Mouse (Mus musculus) heart, postnatal 36 days (tissue): ENCODE results near the gene Il1rapl2. TPM values are rescaled to one million over a fixed set of nuclear protein-coding genes. Genes with fewer than 3 reads are reported as not detected.

Experiments
- DNase-seq, 2 experiments: peaks; one replicate each; pipeline ENCODE4 v3.0.0; 2021 to 2022
- intact Hi-C: fragments of 180-260 bp; cut with DNase I; formaldehyde crosslinking; loops from one replicate; pipeline ENCODE4 v1.15.1; 2025
- total RNA-seq, 2 experiments: library from RNA; stranded (reverse); gene quantifications; 2 replicates each; pipeline ENCODE4 v1.2.3; 2021

The Il1rapl2 gene
- not detected for total RNA-seq

GRCm38 (mm10) chrX:137570321-137571195 is at the start of gene Il1rapl2:
Gene Il1rapl2 (plus strand): TSS chrX:137570608.
- intact Hi-C loops: no loop called here
- DNase-seq: no peak

DNA sequence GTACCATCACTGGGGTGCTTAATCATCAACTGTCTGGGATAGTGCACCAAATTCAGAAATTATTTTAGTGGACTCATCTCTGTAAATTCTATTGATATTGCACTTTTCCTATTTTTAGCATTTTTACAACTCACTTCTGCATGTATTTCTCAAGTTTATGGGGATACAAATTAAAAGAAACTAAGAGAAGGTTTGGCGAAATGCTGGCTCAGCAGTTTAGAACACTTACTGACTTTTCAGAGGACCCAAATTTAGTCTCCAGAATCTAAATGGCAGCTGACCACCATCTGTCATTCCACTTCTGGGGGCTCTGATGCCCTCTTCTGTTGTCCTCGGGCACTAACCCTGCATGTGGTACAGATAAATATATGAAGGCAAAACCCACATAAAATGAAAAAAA is 22.1 kb upstream of the Il1rapl2 start:
- no peak for DNase-seq
- intact Hi-C loops: no loop called here

GRCm38 (mm10) chrX:137569472-137570188 is 778 bp upstream of the Il1rapl2 start:
- no peak for DNase-seq
- intact Hi-C loops: no loop called here

- intact Hi-C loops: no loop called here
- no peak for DNase-seq
Measured at GRCm38 (mm10) chrX:137582656-137583055, 12.2 kb downstream of the Il1rapl2 start.

DNA sequence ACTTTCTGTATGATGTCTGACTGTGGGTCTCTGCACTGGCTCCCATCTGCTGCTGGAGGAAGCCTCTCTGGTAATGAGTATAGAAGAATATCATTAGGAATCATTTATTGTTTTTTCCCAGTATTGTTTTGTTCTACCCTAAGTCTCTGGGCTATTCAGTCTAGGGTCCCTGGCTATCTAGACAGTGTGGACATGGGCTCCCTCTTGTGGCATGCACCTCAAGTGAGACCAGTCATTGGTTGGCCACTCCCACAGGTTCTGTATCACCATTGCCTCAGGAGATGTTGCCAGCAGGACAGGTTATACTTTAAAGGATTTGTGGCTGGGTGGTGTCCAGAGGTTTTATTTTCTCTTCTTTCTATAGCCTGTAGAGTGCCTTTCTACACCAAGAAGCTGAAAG is 50.3 kb downstream of the Il1rapl2 start:
- intact Hi-C loops: no loop called here

DNA sequence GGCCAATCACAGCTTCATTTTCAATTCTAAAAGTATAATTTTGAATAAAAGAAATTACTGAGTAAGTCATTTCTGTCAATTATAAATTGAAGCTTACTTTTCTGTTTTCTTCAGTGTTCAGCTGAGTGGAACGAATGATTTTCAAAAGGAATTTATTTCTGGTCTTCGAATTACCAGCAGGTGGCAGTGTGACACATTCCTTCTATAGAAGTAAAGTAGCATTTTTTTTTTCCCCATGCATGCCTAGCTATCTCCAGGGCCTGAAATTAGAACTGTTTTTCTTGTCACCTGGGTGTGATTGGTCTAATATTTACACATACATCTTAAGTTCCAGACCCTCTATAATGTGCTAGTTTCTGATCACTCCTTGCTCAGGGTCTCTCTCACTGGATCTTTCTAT is 96.6 kb downstream of the Il1rapl2 start:
- DNase-seq: no peak
- intact Hi-C loops: loop anchor here (10.0 kb wide), 1 partner anchor 498 kb away; no protein-coding TSS in a partner anchor

More for the DNA sequence above, 50.3 kb downstream of the Il1rapl2 start:
- DNase-seq: no peak

DNA sequence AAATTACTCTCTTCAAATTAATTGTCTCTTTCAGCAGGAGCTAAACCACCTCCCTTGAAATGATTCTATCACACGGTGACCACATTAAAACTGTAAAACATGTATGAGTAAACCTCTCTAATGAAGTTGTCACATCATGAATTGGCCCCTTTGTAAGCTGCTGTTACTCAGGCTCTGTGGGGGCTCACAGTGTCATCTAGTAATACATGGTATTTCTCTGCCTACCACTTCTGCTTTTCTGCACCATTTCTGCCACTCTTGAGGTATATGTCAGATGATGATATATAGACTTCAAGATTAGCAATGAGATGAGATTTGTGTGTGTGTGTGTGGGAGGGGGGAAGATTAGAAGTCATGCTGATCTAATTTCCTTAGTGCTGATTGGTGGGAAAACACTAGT is 117.6 kb downstream of the Il1rapl2 start:
- no peak for DNase-seq
- intact Hi-C loops: no loop called here

DNA sequence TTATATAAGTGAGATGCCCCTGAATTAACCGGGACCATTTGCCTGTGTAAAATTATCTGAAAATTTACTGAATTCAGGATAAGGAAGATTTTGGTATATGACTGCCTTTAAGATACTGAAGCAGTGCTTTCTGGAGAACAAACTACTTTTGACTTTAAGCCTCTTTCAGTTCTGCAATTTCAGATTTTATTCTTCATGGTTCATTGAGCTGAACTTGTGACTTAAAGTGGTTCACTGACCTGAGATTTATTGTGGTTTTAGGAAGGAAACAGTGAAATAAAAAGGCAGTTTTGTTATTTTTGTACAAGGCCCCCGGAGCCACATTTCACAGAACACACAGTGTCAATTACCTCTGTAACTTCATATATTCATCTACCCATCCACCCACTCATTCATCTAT is 129.6 kb downstream of the Il1rapl2 start:
- no peak for DNase-seq
- intact Hi-C loops: no loop called here

DNA sequence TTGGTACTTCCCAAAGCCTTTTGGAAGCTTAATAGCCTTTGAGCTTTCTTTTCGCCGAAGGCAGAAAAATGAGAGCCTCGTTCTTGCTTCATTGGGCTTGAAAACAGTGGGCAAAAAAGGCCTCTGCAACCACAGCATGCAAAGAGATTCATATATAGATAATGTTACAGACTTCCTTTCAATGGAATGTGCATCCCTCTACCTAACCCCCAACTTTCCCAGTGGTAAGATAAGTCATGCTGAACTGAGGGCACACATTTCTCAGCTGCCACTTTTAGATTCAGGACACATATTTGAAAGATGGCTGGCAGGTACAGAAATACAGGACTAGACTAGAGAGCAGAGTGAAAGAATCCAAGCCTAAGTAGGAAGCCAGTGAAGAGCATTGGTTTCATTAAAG is 185.1 kb downstream of the Il1rapl2 start:
- intact Hi-C loops: no loop called here
- no peak for DNase-seq

GRCm38 (mm10) chrX:137805484-137806200 is 235.2 kb downstream of the Il1rapl2 start:
- intact Hi-C loops: no loop called here
- no peak for DNase-seq

- intact Hi-C loops: no loop called here
- DNase-seq: no peak
Measured at GRCm38 (mm10) chrX:137806231-137807114, 236.1 kb downstream of the Il1rapl2 start.

GRCm38 (mm10) chrX:137809526-137809925 is 239.1 kb downstream of the Il1rapl2 start:
- intact Hi-C loops: no loop called here
- DNase-seq: no peak

- intact Hi-C loops: no loop called here
- no peak for DNase-seq
Measured at GRCm38 (mm10) chrX:137812151-137812550, 241.7 kb downstream of the Il1rapl2 start.

GRCm38 (mm10) chrX:137848936-137849335 is 278.5 kb downstream of the Il1rapl2 start:
- intact Hi-C loops: no loop called here
- DNase-seq: no peak

DNA sequence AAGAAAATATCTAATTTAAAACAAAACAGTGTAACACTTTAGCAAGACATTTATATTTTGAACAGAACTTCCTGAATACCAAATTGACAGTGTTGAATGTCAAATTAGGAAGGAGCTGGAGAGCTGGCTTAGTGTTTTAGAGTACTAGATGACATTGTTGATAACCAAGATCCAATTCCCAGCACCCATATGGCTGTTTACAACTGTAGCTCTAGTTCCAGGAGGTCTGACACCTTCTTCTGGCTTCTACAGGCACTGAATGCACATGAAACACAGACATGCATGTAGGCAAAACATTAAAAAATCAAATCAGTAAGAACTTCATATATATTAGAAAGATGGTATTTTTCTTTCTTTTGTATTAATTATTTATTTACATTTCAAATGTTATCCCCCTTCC is 353.1 kb downstream of the Il1rapl2 start:
- no peak for DNase-seq
- intact Hi-C loops: no loop called here

DNA sequence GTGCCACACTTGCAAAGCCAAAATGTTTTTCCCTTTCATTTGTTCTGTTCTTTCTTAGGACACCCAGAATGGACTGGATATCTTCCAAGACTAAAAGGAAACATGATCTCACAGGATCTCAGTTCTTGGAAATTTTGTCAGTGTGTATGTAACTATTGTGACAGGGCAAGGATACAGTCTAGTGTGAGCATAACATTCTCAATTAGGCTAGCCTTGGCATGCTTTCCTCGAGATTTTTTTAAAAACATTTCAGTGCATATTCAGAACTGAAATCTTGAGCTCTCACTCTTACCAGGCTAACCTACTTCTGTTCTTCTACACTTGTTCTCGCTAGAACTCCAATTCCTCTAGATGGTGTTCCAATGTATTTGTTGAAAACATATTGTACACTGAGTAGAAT is 356.4 kb downstream of the Il1rapl2 start:
- no peak for DNase-seq
- intact Hi-C loops: no loop called here

DNA sequence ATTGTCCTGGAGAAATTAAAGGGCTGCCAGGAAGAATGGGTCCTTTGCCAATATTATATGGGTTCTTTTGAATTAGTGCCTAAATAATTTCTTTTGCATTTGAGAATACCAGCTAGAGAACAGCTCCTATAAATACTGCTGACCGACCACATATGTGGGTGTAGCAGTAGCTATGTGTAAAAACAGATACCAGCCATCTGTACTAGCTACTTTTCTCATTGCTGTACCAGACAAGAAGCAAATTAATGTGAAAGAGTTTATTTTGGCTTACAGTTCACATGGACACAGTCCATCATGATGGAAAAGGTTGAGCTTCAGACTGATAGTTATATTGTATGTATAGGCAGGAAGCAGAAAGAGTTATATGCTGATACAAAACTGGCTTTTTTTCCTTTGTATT is 377.3 kb downstream of the Il1rapl2 start:
- intact Hi-C loops: no loop called here
- no peak for DNase-seq

DNA sequence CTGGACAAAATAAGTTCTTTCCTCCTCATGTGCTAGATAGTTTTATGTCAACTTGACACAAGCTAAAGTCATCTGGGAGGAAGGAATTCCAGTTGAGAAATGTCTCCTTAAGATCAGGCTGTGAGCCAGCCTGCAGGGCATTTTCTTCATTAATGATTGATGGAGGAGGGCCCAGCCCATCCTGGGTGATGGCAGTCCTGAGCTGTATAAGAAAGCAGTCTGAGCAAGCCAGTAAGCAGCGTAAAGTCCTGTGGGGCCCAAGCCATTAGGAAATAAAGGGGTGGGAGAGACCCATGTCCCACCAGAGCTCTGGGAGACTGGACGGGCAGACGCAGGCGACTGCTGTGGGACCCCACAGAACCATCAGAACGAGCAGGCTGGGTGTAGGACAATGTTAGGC is 400.9 kb downstream of the Il1rapl2 start:
- no peak for DNase-seq

DNA sequence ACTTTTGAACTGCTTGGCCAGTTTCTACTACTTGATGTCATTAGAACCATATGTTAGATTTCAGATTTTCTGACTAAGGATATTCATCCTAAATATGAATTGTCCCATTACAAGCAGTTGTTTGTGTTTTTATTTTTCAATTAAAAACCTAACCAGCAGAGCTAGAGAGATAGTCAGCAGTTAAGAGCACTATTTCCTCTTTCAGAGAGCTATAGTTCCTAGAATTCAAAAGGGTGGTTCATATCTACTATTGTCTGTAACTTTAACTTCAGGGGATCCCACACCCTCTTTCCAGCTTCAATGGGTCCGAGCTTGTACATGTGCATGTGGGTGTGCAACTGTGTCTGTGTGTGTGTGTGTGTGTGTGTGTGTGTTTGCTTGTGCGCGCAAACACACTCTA is 472.7 kb downstream of the Il1rapl2 start:
- DNase-seq: no peak
- intact Hi-C loops: no loop called here

More for the DNA sequence above, 400.9 kb downstream of the Il1rapl2 start:
- intact Hi-C loops: no loop called here

- intact Hi-C loops: no loop called here
- DNase-seq: no peak
Measured at GRCm38 (mm10) chrX:138103954-138104353, 533.5 kb downstream of the Il1rapl2 start.
